Mouse (Mus musculus): Measurements from ENCODE around the gene Hacd3.

The Hacd3 gene

GRCm38 (mm10) chr9:64943997-64944396, 77.5 kb downstream of the Hacd3 start:
- no peak for DNase-seq

- DNase-seq: no peak
These were observed 79.8 kb downstream of the Hacd3 start for GRCm38 (mm10) chr9:64941650-64942049.

- DNase-seq: no peak
These were observed 80.7 kb downstream of the Hacd3 start for GRCm38 (mm10) chr9:64940731-64941346.

GRCm38 (mm10) chr9:64939790-64940189, 81.7 kb downstream of the Hacd3 start:
- no peak for DNase-seq

GRCm38 (mm10) chr9:64939281-64939680, 82.2 kb downstream of the Hacd3 start:
- no peak for DNase-seq

GRCm38 (mm10) chr9:64938535-64938934, 83.0 kb downstream of the Hacd3 start:
- no peak for DNase-seq

- DNase-seq: no peak
These were observed 84.0 kb downstream of the Hacd3 start for GRCm38 (mm10) chr9:64937491-64937890.
